Mouse (Mus musculus) hindbrain, embryonic 11.5 days (tissue): ENCODE data around the gene Ear14. TPM values are rescaled to one million over a fixed set of nuclear protein-coding genes. Genes with fewer than 3 reads are reported as not detected.
"Not testable (repeated sequence)": the region's sequence is repeated elsewhere in the genome, so short reads cannot be mapped to it uniquely, and the experiment has no call there.

Experiments used
- ATAC-seq: fragments of 200-750 bp; cut with Nextera tagmentation; 2 replicates; pipeline ENCODE4 v1.8.0; 2017; ENCODE audit warnings: mild to moderate bottlenecking, moderate TSS enrichment, moderate library complexity; ENCODE audit not compliant: low FRiP score
- DNase-seq: peaks from one replicate; pipeline ENCODE4 v3.0.0-alpha.2; 2015; ENCODE audit warnings: low spot score
- H3K27ac ChIP-seq: fragments of 300-500 bp; sonication (generic); 2 replicates; pipeline ENCODE4 v1.5.1; 2014; ENCODE audit warnings: mild to moderate bottlenecking, low read depth, low read length
- H3K27me3 ChIP-seq: fragments of 300-500 bp; sonication (generic); 2 replicates; pipeline ENCODE4 v1.6.1; 2014; ENCODE audit warnings: mild to moderate bottlenecking, low read length, moderate library complexity, mixed read lengths; ENCODE audit not compliant: control insufficient read depth, insufficient read depth
- H3K36me3 ChIP-seq: fragments of 300-500 bp; sonication (generic); 2 replicates; pipeline ENCODE4 v1.6.1; 2014; ENCODE audit warnings: mild to moderate bottlenecking, low read length, moderate library complexity, mixed read lengths; ENCODE audit not compliant: control insufficient read depth, insufficient read depth
- H3K4me1 ChIP-seq: fragments of 300-500 bp; sonication (generic); replicated peaks from 2 replicates; pipeline ENCODE4 v1.6.1; 2014; ENCODE audit warnings: low read length, mixed read lengths; ENCODE audit not compliant: control insufficient read depth, insufficient read depth
- H3K4me2 ChIP-seq: fragments of 300-500 bp; sonication (generic); replicated peaks from 2 replicates; pipeline ENCODE4 v1.6.1; 2014; ENCODE audit warnings: mild to moderate bottlenecking, low read depth, low read length
- H3K4me3 ChIP-seq: fragments of 300-500 bp; sonication (generic); 2 replicates; pipeline ENCODE4 v1.5.1; 2014; ENCODE audit warnings: low read depth, low read length
- H3K9ac ChIP-seq: fragments of 300-500 bp; sonication (generic); 2 replicates; pipeline ENCODE4 v1.6.1; 2014; ENCODE audit warnings: low read depth, low read length
- H3K9me3 ChIP-seq: fragments of 300-500 bp; sonication (generic); 2 replicates; pipeline ENCODE4 v1.6.1; 2016; ENCODE audit warnings: low read length; ENCODE audit not compliant: control insufficient read depth
- WGBS: fragments of 180-500 bp; shearing (Covaris S2); extraction: QIAGEN DNeasy Blood & Tissue Kit; methylation state at CpG from one replicate; pipeline ENCODE4 v1.1.7; 2014; 5-methylcytosine and 5-hydroxymethylcytosine counted together
- polyA plus RNA-seq: library from polyadenylated mRNA; unstranded; fragments of >200 nt; fragmentation: Nextera tagmentation; extraction: Ambion mirVana; gene quantifications from 2 replicates; pipeline ENCODE4 v1.2.1, GENCODE M21; 2014

Ear14 gene
- polyA plus RNA-seq, 1 experiment from 2014 or later, result not detected

DNA sequence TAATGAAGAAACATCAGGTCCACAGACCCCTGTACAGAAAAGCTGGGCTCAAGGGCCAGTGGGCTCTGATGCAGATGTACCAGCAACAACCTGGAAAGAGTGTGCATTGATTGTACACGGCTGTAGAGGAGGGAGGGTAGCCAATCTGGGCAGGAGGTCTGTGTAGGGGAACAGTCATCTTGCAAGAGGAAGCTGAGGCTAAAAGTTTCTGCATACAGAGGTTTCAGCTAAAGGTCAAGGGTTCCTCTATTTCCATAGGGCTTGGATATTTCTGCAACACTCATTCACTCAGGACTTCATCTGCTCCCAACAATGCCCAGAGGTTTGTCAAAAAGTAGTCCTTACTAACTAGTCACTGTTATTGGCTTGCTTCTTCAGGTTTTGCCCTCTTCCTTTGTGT is 34.3 kb downstream of the Ear14 start:
- H3K27me3 ChIP-seq, H3K9me3 ChIP-seq, H3K4me2 ChIP-seq, ATAC-seq, H3K36me3 ChIP-seq, H3K4me1 ChIP-seq, H3K4me3 ChIP-seq, H3K27ac ChIP-seq, DNase-seq, H3K9ac ChIP-seq: not testable (repeated sequence)
- WGBS, result 92% methylated on average over 1 of the region's 1 CpGs

DNA sequence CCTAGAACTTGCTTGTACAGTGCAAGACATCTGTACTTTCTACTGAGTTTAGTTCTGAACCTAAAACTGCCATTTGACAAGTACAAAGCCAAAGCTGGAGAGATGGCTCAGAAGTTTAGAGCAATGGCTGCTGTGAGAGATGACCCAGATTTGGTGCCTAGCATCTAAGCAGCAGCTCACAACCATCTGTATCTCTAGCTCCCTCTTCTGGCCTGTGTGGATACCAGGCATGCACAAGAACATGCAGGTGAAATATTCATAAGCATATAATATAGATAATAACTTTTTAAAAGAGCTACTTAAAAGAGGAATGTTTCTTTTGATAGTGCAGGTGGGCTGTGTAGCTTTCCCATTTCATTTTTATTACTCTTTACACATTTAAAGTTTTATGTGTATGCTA is 37.7 kb downstream of the Ear14 start:
- ATAC-seq (no peak), DNase-seq (peak; percentile 43)
- Histone ChIP-seq H3K27me3 (no peaks in the 10 kb centered on the region), H3K4me2 (no peak overlapping the region), H3K4me1 (no peaks in the 10 kb centered on the region), H3K36me3 (no peaks in the 10 kb centered on the region), H3K4me3 (no peak overlapping the region), H3K27ac (no peak overlapping the region), H3K9me3 (no peaks in the 10 kb centered on the region), H3K9ac (no peak overlapping the region)

DNA sequence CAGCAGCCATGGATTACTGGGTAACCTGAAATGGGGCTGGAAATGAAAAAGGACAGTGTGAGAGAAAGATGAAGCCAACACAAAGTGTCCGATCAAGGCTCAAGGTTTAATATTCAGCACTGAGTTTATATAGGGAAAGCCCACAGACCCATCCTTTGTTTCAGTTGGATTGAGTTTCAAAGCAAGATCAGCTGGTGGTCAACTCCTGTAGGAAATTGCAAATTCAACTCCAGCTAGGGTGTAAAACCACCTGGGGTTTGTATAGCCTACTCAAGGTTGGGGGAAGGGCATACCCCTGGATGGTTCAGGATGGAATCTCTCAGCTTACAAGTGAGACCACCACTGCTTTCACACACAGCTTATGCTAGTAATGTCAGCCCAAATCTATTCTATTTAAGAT is 44.5 kb downstream of the Ear14 start:
- Histone ChIP-seq H3K9me3 (no peaks in the 10 kb centered on the region), H3K4me1 (no peaks in the 10 kb centered on the region), H3K27me3 (no peaks in the 10 kb centered on the region), H3K36me3 (no peaks in the 10 kb centered on the region), H3K4me2 (no peak overlapping the region), H3K4me3 (no peak overlapping the region), H3K27ac (no peak overlapping the region), H3K9ac (no peak overlapping the region)
- ATAC-seq (no peak), DNase-seq (no peak)
- 74% methylated on average over 1 of the region's 1 CpGs for WGBS

DNA sequence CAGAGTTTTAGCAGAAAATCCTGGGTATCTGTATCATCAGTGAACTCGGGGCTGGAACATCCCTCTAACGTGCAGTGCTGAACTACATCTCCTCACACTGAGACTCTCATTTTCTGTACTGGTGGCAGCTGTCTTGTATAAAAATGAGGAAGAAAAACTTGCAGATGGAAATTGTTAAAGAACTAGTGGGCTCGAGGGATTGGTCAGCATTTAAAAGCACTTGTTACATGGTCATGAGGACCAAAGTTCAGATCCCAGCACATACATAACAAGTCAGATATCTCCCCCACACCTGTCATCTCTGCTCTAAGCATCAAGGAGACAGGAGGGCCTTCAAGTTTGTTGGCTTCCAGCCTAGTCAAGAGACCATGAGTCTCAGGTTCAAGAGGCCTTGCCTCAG is 47.2 kb downstream of the Ear14 start:
- Histone ChIP-seq H3K27me3 (no peaks in the 10 kb centered on the region), H3K4me2 (no peak overlapping the region), H3K4me1 (no peaks in the 10 kb centered on the region), H3K9ac (no peak overlapping the region), H3K27ac (no peak overlapping the region), H3K4me3 (no peak overlapping the region), H3K36me3 (no peaks in the 10 kb centered on the region), H3K9me3 (no peaks in the 10 kb centered on the region)
- ATAC-seq, result no peak
- WGBS, result 86% methylated on average over 3 of the region's 3 CpGs
- DNase-seq, result no peak

DNA sequence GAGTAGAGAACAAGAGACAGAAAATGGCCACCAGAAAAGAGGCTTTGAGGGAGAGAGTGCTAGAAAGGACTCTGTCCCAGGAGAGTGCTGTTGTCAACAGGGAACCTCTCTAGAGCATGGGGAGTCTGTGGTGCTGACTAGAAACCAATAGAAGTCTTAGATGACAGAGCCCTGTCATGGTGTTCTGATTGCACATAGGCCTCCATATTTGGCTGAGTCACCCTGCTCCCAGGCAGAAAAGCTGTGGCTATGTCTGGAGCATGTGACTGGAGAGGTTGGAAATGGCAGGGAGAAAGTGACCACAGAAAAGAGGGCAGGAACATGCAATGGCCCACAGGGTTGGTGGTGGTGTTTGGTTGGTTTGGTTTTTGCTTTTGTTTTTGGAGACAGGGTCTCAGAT is 49.0 kb downstream of the Ear14 start:
- not testable (repeated sequence) for H3K9ac ChIP-seq, H3K4me1 ChIP-seq, ATAC-seq, H3K4me2 ChIP-seq, H3K4me3 ChIP-seq, DNase-seq, H3K27me3 ChIP-seq, H3K9me3 ChIP-seq, H3K27ac ChIP-seq, H3K36me3 ChIP-seq

DNA sequence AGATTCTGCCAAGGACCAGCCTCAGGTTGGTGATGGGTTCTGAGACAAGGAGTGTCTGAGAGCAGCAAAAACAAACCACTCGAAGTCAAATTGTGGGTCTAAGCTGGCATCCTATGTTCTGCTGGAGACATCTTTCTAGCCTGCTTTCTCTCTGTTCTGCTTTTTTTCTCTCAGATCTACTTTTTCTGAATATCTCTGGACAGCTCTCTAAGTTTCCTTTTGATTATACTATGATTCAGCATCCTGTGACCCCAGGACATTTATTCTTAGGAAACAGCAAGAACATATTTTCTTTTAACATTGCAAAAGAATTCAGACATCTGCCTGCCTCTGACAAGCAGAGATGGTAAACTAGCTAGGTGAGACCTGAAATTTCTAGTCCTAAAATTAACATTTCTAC is 50.4 kb downstream of the Ear14 start:
- 86% methylated on average over 1 of the region's 1 CpGs for WGBS
- ATAC-seq, result no peak
- no peak overlapping the region for H3K9ac ChIP-seq
- H3K4me2 ChIP-seq, result no peak overlapping the region
- H3K27me3 ChIP-seq, result no peaks in the 10 kb centered on the region
- DNase-seq, result no peak
- H3K27ac ChIP-seq, result no peak overlapping the region
- H3K4me3 ChIP-seq, result no peak overlapping the region
- H3K36me3 ChIP-seq, result no peaks in the 10 kb centered on the region
- no peaks in the 10 kb centered on the region for H3K4me1 ChIP-seq
- no peaks in the 10 kb centered on the region for H3K9me3 ChIP-seq

Other genes starting within 250 kb of the Ear14 start
- 0.36 and 0.52 TPM in 2 replicates for gene Pnp2, start 247.4 kb upstream of the Ear14 start, polyA plus RNA-seq
- gene Rnase10, start 195.6 kb upstream of the Ear14 start, polyA plus RNA-seq, result not detected in 2 replicates
- gene Rnase9, start 161.5 kb upstream of the Ear14 start, polyA plus RNA-seq, result not detected in 2 replicates
- gene Rnase11, start 153.2 kb upstream of the Ear14 start, polyA plus RNA-seq, result not detected in 2 replicates
- gene Rnase12, start 145.7 kb upstream of the Ear14 start, polyA plus RNA-seq, result not detected in 2 replicates
- not detected in 2 replicates for gene Olfr750, start 129.0 kb upstream of the Ear14 start, polyA plus RNA-seq
- gene Rnase4, start 112.3 kb upstream of the Ear14 start, polyA plus RNA-seq, result 17.3 and 19.2 TPM in 2 replicates
- 2.8 and 3.0 TPM in 2 replicates for gene Ang, start 112.2 kb upstream of the Ear14 start, polyA plus RNA-seq
- gene Eddm3b, start 89.0 kb upstream of the Ear14 start, polyA plus RNA-seq, result 0.15 and 0.24 TPM in 2 replicates
- 0.24 TPM in 1 of 2 replicates, not detected in the other for gene Rnase6, start 79.5 kb upstream of the Ear14 start, polyA plus RNA-seq
- 0.20 TPM in 1 of 2 replicates, not detected in the other for gene Rnase1, start 56.6 kb upstream of the Ear14 start, polyA plus RNA-seq
- gene Rnase2b, start 41.1 kb upstream of the Ear14 start, polyA plus RNA-seq, result not detected in 2 replicates
- not detected in 2 replicates for gene Ang2, start 4.2 kb upstream of the Ear14 start, polyA plus RNA-seq
- not detected in 2 replicates for gene Rnase2a, start 52.7 kb downstream of the Ear14 start, polyA plus RNA-seq
- gene Gm7247, start 158.4 kb downstream of the Ear14 start, polyA plus RNA-seq, result not detected in 2 replicates
- not detected in 2 replicates for gene Vmn2r88, start 207.4 kb downstream of the Ear14 start, polyA plus RNA-seq
- not detected in 2 replicates for gene Vmn2r89, start 248.5 kb downstream of the Ear14 start, polyA plus RNA-seq